Mouse (Mus musculus) embryo, embryonic 11.5 days (tissue): Measurements from ENCODE around the gene Cend1.
"Not testable (repeated sequence)": the region's sequence is repeated elsewhere in the genome, so short reads cannot be mapped to it uniquely, and the experiment has no call there.

ENCODE experiments used
- DNase-seq: peaks from one replicate; pipeline ENCODE4 v3.0.0-alpha.2; 2012; ENCODE audit warnings: low read depth, low spot score

Cend1 gene

GRCm38 (mm10) chr7:141465388-141466044, 36.2 kb upstream of the Cend1 start:
- DNase-seq = no peak

GRCm38 (mm10) chr7:141464603-141465201, 35.4 kb upstream of the Cend1 start:
- no peak for DNase-seq

- DNase-seq = no peak
Observed at GRCm38 (mm10) chr7:141463824-141464602, 34.7 kb upstream of the Cend1 start.

GRCm38 (mm10) chr7:141462333-141462821, 33.1 kb upstream of the Cend1 start:
- DNase-seq = no peak

- DNase-seq = no peak
Observed at GRCm38 (mm10) chr7:141461521-141462332, 32.4 kb upstream of the Cend1 start.

GRCm38 (mm10) chr7:141460391-141461113, 31.3 kb upstream of the Cend1 start, which contains the start of gene Cracr2b:
Gene Cracr2b (plus strand): TSS chr7:141461094.
- no peak for DNase-seq

- DNase-seq = no peak
Observed at GRCm38 (mm10) chr7:141460001-141460390, 30.7 kb upstream of the Cend1 start.

GRCm38 (mm10) chr7:141459301-141459711, 30.0 kb upstream of the Cend1 start:
- DNase-seq = no peak

- DNase-seq = no peak
Observed at GRCm38 (mm10) chr7:141458661-141459060, 29.4 kb upstream of the Cend1 start.

- DNase-seq = no peak
Observed at GRCm38 (mm10) chr7:141457986-141458660, 28.8 kb upstream of the Cend1 start.

GRCm38 (mm10) chr7:141457236-141457635, 27.9 kb upstream of the Cend1 start:
- no peak for DNase-seq

GRCm38 (mm10) chr7:141456739-141457138, 27.4 kb upstream of the Cend1 start:
- DNase-seq = no peak

- no peak for DNase-seq
Observed at GRCm38 (mm10) chr7:141455610-141456314, 26.5 kb upstream of the Cend1 start.

- DNase-seq = peak; percentile 84
Observed at GRCm38 (mm10) chr7:141454967-141455551, 25.8 kb upstream of the Cend1 start, which contains the start of gene Pnpla2. Gene Pnpla2 (plus strand): TSS chr7:141455198.

GRCm38 (mm10) chr7:141453636-141454035, 24.3 kb upstream of the Cend1 start:
- no peak for DNase-seq

- no peak for DNase-seq
Observed at GRCm38 (mm10) chr7:141451928-141452327, 22.6 kb upstream of the Cend1 start.

- peak; percentile 87 for DNase-seq
Observed at GRCm38 (mm10) chr7:141447110-141447991, 18.1 kb upstream of the Cend1 start, which contains the start of gene Rplp2. Gene Rplp2 (plus strand): TSS chr7:141447370.

GRCm38 (mm10) chr7:141446374-141446773, 17.1 kb upstream of the Cend1 start:
- DNase-seq = not testable (repeated sequence)
